In genomic region chr5:37458236-37458635, GRCm38 (mm10) we compare ENCODE assay signal across 23 mouse cellular contexts.
"Had no signal": no experiment of that assay in that cellular context is flagged by ENCODE, and none has a peak within 500 bp of the region (broad histone marks: within the 10 kb centered on the region; RNA-seq: fewer than 3 reads in every experiment).

No protein-coding gene starts in this region.

- ATAC-seq: lung, postnatal 0 days; midbrain, embryonic 15.5 days had no signal

- H3K4me3 ChIP-seq: layer of hippocampus, adult 2 months; left cerebral cortex, adult 2 months; limb, embryonic 12.5 days; limb, embryonic 15.5 days; midbrain, embryonic 12.5 days; midbrain, embryonic 15.5 days; neural tube, embryonic 12.5 days; neural tube, embryonic 15.5 days had no signal

- H3K9me3 ChIP-seq: limb, embryonic 15.5 days; midbrain, embryonic 12.5 days; midbrain, embryonic 15.5 days; neural tube, embryonic 12.5 days had no signal

- H3K27ac ChIP-seq: layer of hippocampus, adult 2 months; left cerebral cortex, adult 2 months; limb, embryonic 12.5 days; limb, embryonic 15.5 days; macrophage; midbrain, embryonic 12.5 days; midbrain, embryonic 15.5 days; neural tube, embryonic 12.5 days; neural tube, embryonic 15.5 days; stomach, postnatal 0 days had no signal

- DNase-seq: kidney, adult 18-20 months; kidney, adult 9 months; kidney, postnatal 25 days; layer of hippocampus, postnatal 36 days; left cerebral cortex, postnatal 4 days; lung, embryonic 14.5 days; right cerebral cortex, adult 18-20 months; right cerebral cortex, postnatal 14 days; right cerebral cortex, postnatal 4 days; thymus, adult 2 months; thymus, postnatal 14 days; thymus, postnatal 4 days had no signal

- H3K4me1 ChIP-seq: limb, embryonic 12.5 days; limb, embryonic 15.5 days; midbrain, embryonic 12.5 days; midbrain, embryonic 15.5 days; neural tube, embryonic 12.5 days; neural tube, embryonic 15.5 days had no signal

- H3K36me3 ChIP-seq: limb, embryonic 12.5 days; midbrain, embryonic 12.5 days; midbrain, embryonic 15.5 days; neural tube, embryonic 12.5 days had no signal

- H3K9ac ChIP-seq: limb, embryonic 12.5 days; limb, embryonic 15.5 days; lung, embryonic 14.5 days; midbrain, embryonic 12.5 days; midbrain, embryonic 15.5 days; neural tube, embryonic 12.5 days; neural tube, embryonic 15.5 days had no signal

- H3K27me3 ChIP-seq: limb, embryonic 12.5 days; limb, embryonic 15.5 days; midbrain, embryonic 12.5 days; midbrain, embryonic 15.5 days; neural tube, embryonic 12.5 days; neural tube, embryonic 15.5 days had no signal

- H3K4me2 ChIP-seq: limb, embryonic 12.5 days; limb, embryonic 15.5 days; lung, embryonic 14.5 days; midbrain, embryonic 12.5 days; midbrain, embryonic 15.5 days; neural tube, embryonic 12.5 days; neural tube, embryonic 15.5 days had no signal
